Mouse (Mus musculus): ENCODE measurements at regions not wholly inside any gene's neighbourhood (a gene's known extent, or its start where the extent isn't known, plus 50 kb on each side); places are given as distances from the start of the nearest gene placed in this dataset.

DNA sequence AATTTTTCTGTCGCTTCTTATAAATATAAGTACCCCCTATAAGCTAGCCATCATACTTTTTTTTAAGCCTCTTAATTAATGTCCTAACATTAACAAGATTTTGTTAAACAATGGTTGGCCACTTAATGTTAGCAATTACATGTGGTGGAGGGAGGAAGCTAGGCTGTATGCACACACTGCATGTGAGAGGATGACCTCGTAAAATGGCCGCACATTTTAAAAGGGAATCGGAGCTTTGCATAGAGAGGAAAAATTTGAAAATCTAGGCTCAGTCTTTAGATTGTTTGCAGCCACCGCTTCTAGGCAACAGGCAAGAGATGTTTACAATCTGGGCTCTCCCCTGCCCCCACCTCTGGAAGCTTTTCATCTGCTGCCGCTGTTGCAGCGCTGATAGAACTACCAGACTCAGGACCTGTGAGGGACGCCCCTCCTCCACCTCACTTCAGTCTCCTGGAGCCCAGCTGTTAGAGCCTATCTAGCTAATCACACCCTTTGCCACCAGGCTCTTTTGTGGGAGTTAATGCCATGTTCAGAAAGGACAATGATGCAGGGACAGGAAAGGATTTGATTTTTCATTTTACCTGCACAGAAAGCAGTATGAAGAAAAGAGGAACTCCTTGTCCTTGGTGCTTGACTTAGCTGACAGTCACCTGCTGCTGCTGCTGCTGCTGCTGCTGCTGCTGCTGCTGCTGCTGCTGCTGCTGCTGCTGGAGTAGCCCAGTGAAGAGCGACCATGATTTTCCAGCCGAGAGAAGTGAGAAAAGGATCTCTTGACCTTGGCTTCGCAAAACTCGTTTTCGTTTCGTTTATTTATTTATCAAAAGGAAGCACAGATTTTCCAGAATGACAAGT lies 89.7 kb upstream of the Cxxc4 start:
- Histone ChIP-seq H3K36me3 (ENCODE audit: control insufficient read depth, insufficient read depth, low read length) (no peaks in the 10 kb centered on the region), H3K4me1 (ENCODE audit: control insufficient read depth, insufficient read depth, insufficient read length) (no peaks in the 10 kb centered on the region), H3K27ac (ENCODE audit: insufficient read depth, low read length) (no peak overlapping the region), H3K4me3 (ENCODE audit: extremely low read depth, insufficient read depth, insufficient read length) (no peak overlapping the region), H3K27me3 (ENCODE audit: control insufficient read depth, insufficient read depth, low read length) (no peaks in the 10 kb centered on the region)
- WGBS, result 26% methylated on average over 14 of the region's 14 CpGs
- no peak for DNase-seq (ENCODE audit: low read depth in 1 of 2, low spot score in 2 of 2)
- no peak for TF ChIP-seq POLR2A (IDR thresholded peaks at IDR 0.05; ENCODE audit: low read depth, low read length)
- no peak for TF ChIP-seq CTCF (IDR thresholded peaks at IDR 0.05; ENCODE audit: extremely low read depth, insufficient read depth, insufficient read length, insufficient replicate concordance)

DNA sequence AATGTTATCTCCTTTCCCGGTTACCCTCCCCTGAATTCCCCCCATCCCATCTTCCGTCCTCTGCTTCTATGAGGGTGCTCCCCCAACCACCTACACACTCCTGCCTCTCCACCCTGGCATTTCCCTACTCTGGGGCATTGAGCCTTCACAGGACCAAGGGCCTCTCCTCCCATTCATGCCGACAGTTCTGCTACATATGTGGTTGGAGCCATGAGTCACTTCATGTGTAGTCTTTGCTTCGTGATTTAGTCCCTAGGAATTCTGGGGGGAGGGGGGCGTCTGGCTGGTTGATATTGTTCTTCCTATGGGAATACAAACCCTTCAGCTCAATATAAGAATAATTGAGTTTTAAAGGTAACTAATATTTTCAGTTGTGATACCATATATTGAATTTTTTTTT lies 74.0 kb upstream of the Cxxc4 start:
- H3K27me3 ChIP-seq (ENCODE audit: control insufficient read depth, insufficient read depth, low read length), result no peaks in the 10 kb centered on the region
- H3K4me3 ChIP-seq (ENCODE audit: extremely low read depth, insufficient read depth, insufficient read length), result no peak overlapping the region
- no peak for TF ChIP-seq POLR2A (IDR thresholded peaks at IDR 0.05; ENCODE audit: low read depth, low read length)
- TF ChIP-seq CTCF (IDR thresholded peaks at IDR 0.05; ENCODE audit: extremely low read depth, insufficient read depth, insufficient read length, insufficient replicate concordance), result no peak
- DNase-seq (ENCODE audit: low read depth in 1 of 2, low spot score in 2 of 2), result no peak
- no peaks in the 10 kb centered on the region for H3K36me3 ChIP-seq (ENCODE audit: control insufficient read depth, insufficient read depth, low read length)
- no peaks in the 10 kb centered on the region for H3K4me1 ChIP-seq (ENCODE audit: control insufficient read depth, insufficient read depth, insufficient read length)
- 87% methylated on average over 5 of the region's 5 CpGs for WGBS
- H3K27ac ChIP-seq (ENCODE audit: insufficient read depth, low read length), result no peak overlapping the region

DNA sequence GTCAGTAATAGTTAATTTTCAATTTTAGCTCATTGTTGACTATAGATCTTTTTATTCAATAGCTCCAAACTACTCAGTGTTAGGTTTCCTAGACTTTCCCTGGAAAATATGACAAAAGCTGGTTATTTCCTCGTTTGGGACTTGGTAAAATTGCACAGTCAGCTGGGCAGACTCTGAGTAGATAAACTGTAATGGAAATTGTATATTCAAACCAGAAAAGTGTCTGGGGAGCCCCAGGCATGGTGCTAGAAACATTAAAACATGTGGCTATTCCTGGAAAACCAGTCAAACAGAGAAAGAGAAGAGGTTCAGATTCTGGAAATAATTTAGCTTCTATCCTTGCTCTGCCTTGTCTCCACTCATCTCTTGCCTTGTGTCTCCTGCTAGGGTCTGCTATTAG lies 66.4 kb upstream of the Cxxc4 start:
- no peak overlapping the region for H3K4me3 ChIP-seq (ENCODE audit: extremely low read depth, insufficient read depth, insufficient read length)
- H3K27me3 ChIP-seq (ENCODE audit: control insufficient read depth, insufficient read depth, low read length), result no peaks in the 10 kb centered on the region
- H3K27ac ChIP-seq (ENCODE audit: insufficient read depth, low read length), result no peak overlapping the region
- DNase-seq (ENCODE audit: low read depth in 1 of 2, low spot score in 2 of 2), result no peak
- no peaks in the 10 kb centered on the region for H3K36me3 ChIP-seq (ENCODE audit: control insufficient read depth, insufficient read depth, low read length)
- TF ChIP-seq CTCF (IDR thresholded peaks at IDR 0.05; ENCODE audit: extremely low read depth, insufficient read depth, insufficient read length, insufficient replicate concordance) (no peak), POLR2A (IDR thresholded peaks at IDR 0.05; ENCODE audit: low read depth, low read length) (no peak)
- 48% methylated on average over 1 of the region's 1 CpGs for WGBS
- H3K4me1 ChIP-seq (ENCODE audit: control insufficient read depth, insufficient read depth, insufficient read length), result no peaks in the 10 kb centered on the region

DNA sequence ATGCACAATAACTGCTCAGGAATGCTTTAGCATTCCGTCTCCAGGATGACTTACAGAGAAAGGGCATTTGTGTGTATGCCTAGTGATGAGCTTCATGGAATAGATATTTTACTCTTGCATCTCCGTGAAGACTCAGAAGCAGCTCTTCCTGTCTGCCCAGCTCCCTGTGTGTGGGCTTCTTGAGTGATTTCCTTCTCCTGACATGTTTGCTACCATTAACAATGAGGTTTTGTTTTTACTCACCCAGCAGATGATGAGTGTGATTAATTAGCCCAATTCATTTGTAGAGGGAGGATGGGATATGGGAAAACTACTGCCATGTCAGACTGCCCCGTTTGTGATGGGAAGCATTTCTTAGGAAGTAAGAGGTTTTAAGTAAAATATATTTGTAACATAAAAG lies 63.9 kb upstream of the Cxxc4 start:
- H3K27ac ChIP-seq (ENCODE audit: insufficient read depth, low read length), result no peak overlapping the region
- no peaks in the 10 kb centered on the region for H3K4me1 ChIP-seq (ENCODE audit: control insufficient read depth, insufficient read depth, insufficient read length)
- no peaks in the 10 kb centered on the region for H3K36me3 ChIP-seq (ENCODE audit: control insufficient read depth, insufficient read depth, low read length)
- H3K27me3 ChIP-seq (ENCODE audit: control insufficient read depth, insufficient read depth, low read length), result no peaks in the 10 kb centered on the region
- DNase-seq (ENCODE audit: low read depth in 1 of 2, low spot score in 2 of 2), result no peak
- H3K4me3 ChIP-seq (ENCODE audit: extremely low read depth, insufficient read depth, insufficient read length), result no peak overlapping the region
- 36% methylated on average over 3 of the region's 3 CpGs for WGBS
- TF ChIP-seq POLR2A (IDR thresholded peaks at IDR 0.05; ENCODE audit: low read depth, low read length), result no peak
- TF ChIP-seq CTCF (IDR thresholded peaks at IDR 0.05; ENCODE audit: extremely low read depth, insufficient read depth, insufficient read length, insufficient replicate concordance), result no peak

DNA sequence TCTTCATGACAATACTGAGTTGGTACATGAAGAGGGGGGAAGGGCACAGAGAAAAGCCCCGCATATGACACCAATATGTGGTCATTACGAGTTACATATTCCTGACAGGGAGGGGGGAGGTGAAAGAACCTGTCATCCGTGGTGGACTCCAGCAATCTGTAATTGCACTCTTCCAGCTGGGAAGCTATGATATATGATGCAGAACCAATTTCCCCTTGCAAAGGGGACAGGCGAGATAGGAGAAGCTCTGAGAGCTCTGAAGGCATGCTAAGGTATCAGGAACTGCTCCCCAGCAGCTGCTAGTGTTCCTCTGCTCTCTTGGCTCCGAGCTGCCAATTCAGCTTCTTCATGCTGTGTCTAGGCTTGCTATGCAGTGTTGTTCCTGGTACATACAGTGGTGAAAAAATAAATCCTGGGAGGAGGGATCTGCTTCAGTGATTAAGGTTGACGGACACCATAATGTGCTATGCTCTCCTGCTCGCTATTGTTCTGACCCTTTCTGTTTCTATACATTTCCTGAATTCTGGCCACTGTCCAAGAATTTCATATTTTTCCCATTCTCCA lies 57.7 kb upstream of the Cxxc4 start:
- WGBS, result 83% methylated on average over 7 of the region's 7 CpGs
- Histone ChIP-seq H3K4me3 (ENCODE audit: extremely low read depth, insufficient read depth, insufficient read length) (no peak overlapping the region), H3K27ac (ENCODE audit: insufficient read depth, low read length) (no peak overlapping the region), H3K36me3 (ENCODE audit: control insufficient read depth, insufficient read depth, low read length) (no peaks in the 10 kb centered on the region), H3K4me1 (ENCODE audit: control insufficient read depth, insufficient read depth, insufficient read length) (no peaks in the 10 kb centered on the region), H3K27me3 (ENCODE audit: control insufficient read depth, insufficient read depth, low read length) (no peaks in the 10 kb centered on the region)
- TF ChIP-seq CTCF (IDR thresholded peaks at IDR 0.05; ENCODE audit: extremely low read depth, insufficient read depth, insufficient read length, insufficient replicate concordance), result no peak
- no peak for TF ChIP-seq POLR2A (IDR thresholded peaks at IDR 0.05; ENCODE audit: low read depth, low read length)
- DNase-seq (ENCODE audit: low read depth in 1 of 2, low spot score in 2 of 2), result no peak

DNA sequence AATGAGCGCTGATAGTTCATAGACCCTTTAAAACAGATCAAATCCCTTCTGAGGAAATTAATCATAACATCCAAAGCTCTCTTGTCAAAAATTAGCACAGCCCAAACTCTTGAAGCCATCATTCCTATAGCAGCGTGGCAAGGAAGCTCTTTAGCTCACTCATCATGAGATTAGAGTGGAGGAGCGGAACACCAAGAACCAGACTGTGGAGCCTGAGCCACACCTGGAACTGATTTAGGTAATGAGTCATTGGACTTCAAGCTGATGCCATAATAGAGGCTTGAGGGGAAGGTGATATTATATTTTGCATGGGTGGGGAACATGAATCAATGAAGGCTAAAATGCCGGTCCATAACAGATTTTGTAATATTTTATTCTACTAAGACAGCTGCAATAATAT lies 52.2 kb upstream of the Cxxc4 start:
- DNase-seq (ENCODE audit: low read depth in 1 of 2, low spot score in 2 of 2), result no peak
- Histone ChIP-seq H3K4me1 (ENCODE audit: control insufficient read depth, insufficient read depth, insufficient read length) (no peaks in the 10 kb centered on the region), H3K4me3 (ENCODE audit: extremely low read depth, insufficient read depth, insufficient read length) (no peak overlapping the region), H3K36me3 (ENCODE audit: control insufficient read depth, insufficient read depth, low read length) (no peaks in the 10 kb centered on the region), H3K27me3 (ENCODE audit: control insufficient read depth, insufficient read depth, low read length) (no peaks in the 10 kb centered on the region), H3K27ac (ENCODE audit: insufficient read depth, low read length) (no peak overlapping the region)
- WGBS, result 92% methylated on average over 4 of the region's 4 CpGs
- no peak for TF ChIP-seq CTCF (IDR thresholded peaks at IDR 0.05; ENCODE audit: extremely low read depth, insufficient read depth, insufficient read length, insufficient replicate concordance)
- TF ChIP-seq POLR2A (IDR thresholded peaks at IDR 0.05; ENCODE audit: low read depth, low read length), result no peak
